Mouse (Mus musculus) liver, postnatal 0 days (tissue): ENCODE results near the gene Stk39.

Experiments
- CTCF ChIP-seq: sonication (generic); IDR thresholded peaks from 2 replicates; pipeline ENCODE4 v1.5.1; 2016; ENCODE audit warnings: antibody characterized with exemption, low read depth
- EP300 ChIP-seq: IDR thresholded peaks from 2 replicates; pipeline ENCODE4 v1.6.1; 2016; ENCODE audit warnings: antibody characterized with exemption, low read depth, mild to moderate bottlenecking

DNA sequence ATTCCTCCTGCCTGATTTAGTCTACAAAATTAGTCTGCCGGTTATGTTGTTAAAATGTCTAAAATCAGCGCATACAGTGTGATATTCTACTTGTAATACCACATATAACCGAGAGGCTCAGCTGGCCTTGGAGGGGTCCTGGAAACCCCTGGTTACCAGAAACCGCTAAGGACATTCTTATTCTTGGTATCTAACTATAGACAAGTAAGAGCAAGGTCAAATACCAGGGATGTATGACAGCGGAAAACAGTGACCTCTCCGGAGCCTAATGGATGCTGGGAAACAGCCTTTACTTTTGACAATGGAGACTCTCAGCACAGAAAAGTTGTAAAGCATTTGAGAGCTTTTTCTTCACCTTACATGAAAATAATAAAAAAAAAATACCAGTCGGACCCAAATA, 97.9 kb downstream of the Stk39 start:
- no peak for TF ChIP-seq CTCF
- TF ChIP-seq EP300, result no peak
